Mouse (Mus musculus) cortical plate, adult 2 months (tissue): ENCODE results near the gene Drap1.

Experiments
- CTCF ChIP-seq: fragments of 200-500 bp; IDR thresholded peaks from 2 replicates; pipeline ENCODE4 v1.5.1; 2011; ENCODE audit warnings: mild to moderate bottlenecking, control low read depth, low read length; ENCODE audit not compliant: insufficient read depth; ENCODE audit errors: extremely low read depth
- POLR2A ChIP-seq: fragments of 200-500 bp; IDR thresholded peaks from 2 replicates; pipeline ENCODE4 v1.6.1; 2011; ENCODE audit warnings: mild to moderate bottlenecking, low read length, control low read depth; ENCODE audit not compliant: insufficient read depth; ENCODE audit errors: extremely low read depth

DNA sequence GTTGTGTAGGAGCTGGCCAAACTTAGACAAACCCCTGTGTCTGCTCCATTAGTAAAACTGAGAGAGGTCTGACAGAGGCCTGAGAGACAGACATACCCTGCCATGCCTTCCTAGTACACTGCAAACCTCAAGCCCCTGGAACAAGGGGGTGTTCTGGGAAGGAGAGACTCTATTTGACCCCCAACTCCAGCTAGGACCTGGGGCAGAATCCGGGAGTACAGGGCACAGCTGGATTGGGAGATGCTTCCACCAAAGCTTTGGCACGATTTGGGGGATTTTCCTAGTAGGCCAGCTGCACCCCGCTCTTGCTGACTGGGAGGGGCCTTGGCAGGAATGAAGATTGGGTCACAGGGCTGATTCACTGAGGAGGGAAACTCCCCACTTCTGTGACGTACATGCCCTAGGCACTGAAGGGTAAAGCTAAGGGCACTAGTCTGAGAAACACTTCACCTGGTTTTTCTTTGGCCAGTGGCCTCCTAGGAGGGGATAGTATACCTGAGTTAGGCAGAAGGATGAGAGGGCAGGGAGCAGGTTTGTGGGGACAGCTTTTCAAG is 7.2 kb upstream of the Drap1 start:
- no peak for TF ChIP-seq CTCF
- no peak for TF ChIP-seq POLR2A
